Mouse (Mus musculus) embryonic facial prominence, embryonic 11.5 days (tissue): ENCODE results near the gene 1700012B07Rik. TPM values are rescaled to one million over a fixed set of nuclear protein-coding genes. Genes with fewer than 3 reads are reported as not detected.

Experiments
- ATAC-seq: fragments of 200-750 bp; cut with Nextera tagmentation; replicated peaks from 2 replicates; pipeline ENCODE4 v1.8.0; 2017; ENCODE audit warnings: low read depth; ENCODE audit not compliant: insufficient number of reproducible peaks, low FRiP score, low TSS enrichment
- DNase-seq: peaks from one replicate; pipeline ENCODE4 v3.0.0-alpha.2; 2015; ENCODE audit warnings: low spot score
- H3K27ac ChIP-seq: fragments of 300-500 bp; sonication (generic); replicated peaks from 2 replicates; pipeline ENCODE4 v1.5.1; 2014; ENCODE audit warnings: mild to moderate bottlenecking, low read depth, low read length, control low read depth
- H3K27me3 ChIP-seq: fragments of 300-500 bp; sonication (generic); 2 replicates; pipeline ENCODE4 v1.6.1; 2014; ENCODE audit warnings: mild to moderate bottlenecking, low read length, moderate library complexity, mixed read lengths; ENCODE audit not compliant: control insufficient read depth, insufficient read depth
- H3K36me3 ChIP-seq: fragments of 300-500 bp; sonication (generic); replicated peaks from 2 replicates; pipeline ENCODE4 v1.6.1; 2014; ENCODE audit warnings: low read depth, mild to moderate bottlenecking, low read length, moderate library complexity, mixed read lengths; ENCODE audit not compliant: control insufficient read depth, insufficient read depth
- H3K4me1 ChIP-seq: fragments of 300-500 bp; sonication (generic); 2 replicates; pipeline ENCODE4 v1.6.1; 2014; ENCODE audit warnings: low read length, mixed read lengths; ENCODE audit not compliant: control insufficient read depth, insufficient read depth
- H3K4me2 ChIP-seq: fragments of 300-500 bp; sonication (generic); 2 replicates; pipeline ENCODE4 v1.6.1; 2014; ENCODE audit warnings: low read depth, mild to moderate bottlenecking, control low read depth, low read length, moderate library complexity
- H3K4me3 ChIP-seq: fragments of 300-500 bp; sonication (generic); 2 replicates; pipeline ENCODE4 v1.5.1; 2014; ENCODE audit warnings: low read depth, low read length, control low read depth
- H3K9ac ChIP-seq: fragments of 300-500 bp; sonication (generic); replicated peaks from 2 replicates; pipeline ENCODE4 v1.6.1; 2014; ENCODE audit warnings: mild to moderate bottlenecking, control low read depth, low read length
- H3K9me3 ChIP-seq: fragments of 300-500 bp; sonication (generic); replicated peaks from 2 replicates; pipeline ENCODE4 v1.6.1; 2016; ENCODE audit warnings: mild to moderate bottlenecking, low read length, inconsistent platforms, mixed read lengths; ENCODE audit not compliant: control insufficient read depth
- WGBS: fragments of 180-500 bp; shearing (Covaris S2); extraction: QIAGEN DNeasy Blood & Tissue Kit; methylation state at CpG from one replicate; pipeline ENCODE4 v1.1.7; 2014; 5-methylcytosine and 5-hydroxymethylcytosine counted together
- polyA plus RNA-seq: library from polyadenylated mRNA; unstranded; fragments of >200 nt; fragmentation: Nextera tagmentation; extraction: Ambion mirVana; gene quantifications from 2 replicates; pipeline ENCODE4 v1.2.1, GENCODE M21; 2014

Gene 1700012B07Rik
- polyA plus RNA-seq, 1 experiment from 2014 or later: not detected

- ATAC-seq: no peak
- Histone ChIP-seq H3K27ac (no peak overlapping the region), H3K4me3 (no peak overlapping the region), H3K4me1 (no peaks in the 10 kb centered on the region; the same call in 1 of the 2 replicates), H3K36me3 (no peaks in the 10 kb centered on the region), H3K27me3 (no peaks in the 10 kb centered on the region), H3K9ac (no peak overlapping the region), H3K4me2 (no peak overlapping the region), H3K9me3 (no peaks in the 10 kb centered on the region)
- WGBS: 71% methylated on average over 5 of the region's 5 CpGs
- no peak for DNase-seq
Observed at GRCm38 (mm10) chr11:109769091-109769490, 58.8 kb downstream of the 1700012B07Rik start.

DNA sequence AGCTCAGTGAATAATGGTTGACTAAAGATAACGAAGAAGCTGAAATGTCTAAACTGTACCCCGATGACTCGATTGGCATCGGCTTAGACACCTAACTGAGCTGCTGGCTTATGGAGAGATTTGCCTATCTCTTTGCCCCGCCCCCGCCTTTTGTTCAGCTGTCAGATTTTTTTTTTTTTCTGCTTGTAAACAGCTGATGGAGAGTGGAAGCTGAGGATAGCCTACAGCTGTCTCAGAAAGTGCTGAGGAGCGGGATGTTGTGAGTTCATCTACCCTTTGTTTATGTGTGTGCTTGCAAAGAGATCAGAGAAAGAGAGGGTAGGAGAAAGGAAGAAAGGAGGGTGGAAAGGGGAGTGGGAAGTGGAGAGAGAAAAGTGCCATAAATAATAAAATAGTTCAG is 67.8 kb downstream of the 1700012B07Rik start:
- ATAC-seq (no peak), DNase-seq (no peak)
- no peaks in the 10 kb centered on the region for H3K9me3 ChIP-seq
- H3K36me3 ChIP-seq: no peaks in the 10 kb centered on the region
- H3K4me3 ChIP-seq: no peak overlapping the region
- no peaks in the 10 kb centered on the region for H3K27me3 ChIP-seq
- no peak overlapping the region for H3K27ac ChIP-seq
- no peaks in the 10 kb centered on the region for H3K4me1 ChIP-seq
- H3K4me2 ChIP-seq: no peak overlapping the region
- H3K9ac ChIP-seq: no peak overlapping the region
- 85% methylated on average over 7 of the region's 7 CpGs for WGBS

- ATAC-seq: no peak
- WGBS: 92% methylated on average over 2 of the region's 2 CpGs
- H3K4me2 ChIP-seq: no peak overlapping the region
Observed at GRCm38 (mm10) chr11:109758616-109759215, 69.1 kb downstream of the 1700012B07Rik start.

DNA sequence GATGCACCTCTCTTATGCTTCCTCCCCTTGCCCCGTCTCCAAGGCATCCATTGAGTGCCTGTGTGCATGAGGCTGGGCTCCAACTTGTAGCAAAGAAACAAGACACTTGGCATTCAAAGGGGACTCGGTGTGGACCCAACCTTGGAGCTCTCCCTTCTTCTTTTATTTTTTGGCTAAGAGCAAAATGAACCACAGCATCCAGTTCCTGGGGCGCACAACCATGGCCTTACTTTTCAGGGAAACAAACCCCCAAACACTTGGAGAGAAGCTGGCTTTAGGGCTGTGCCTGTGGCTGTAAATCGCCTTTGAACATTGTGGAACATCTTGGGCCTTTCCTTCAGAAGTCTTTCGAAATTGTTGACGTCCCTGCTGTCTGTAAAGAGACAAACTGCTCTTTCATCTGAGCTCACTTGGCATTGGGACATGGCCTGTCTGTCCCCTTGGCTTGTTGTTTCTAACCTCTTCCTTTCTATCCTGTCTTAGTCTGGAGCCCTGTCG is 73.7 kb downstream of the 1700012B07Rik start:
- no peaks in the 10 kb centered on the region for H3K4me1 ChIP-seq
- WGBS: 81% methylated on average over 7 of the region's 7 CpGs
- no peak for ATAC-seq

More at GRCm38 (mm10) chr11:109758616-109759215, 69.1 kb downstream of the 1700012B07Rik start:
- DNase-seq: no peak
- H3K9ac ChIP-seq: no peak overlapping the region
- no peak overlapping the region for H3K4me3 ChIP-seq
- no peaks in the 10 kb centered on the region for H3K4me1 ChIP-seq
- H3K27me3 ChIP-seq: no peaks in the 10 kb centered on the region
- H3K36me3 ChIP-seq: no peaks in the 10 kb centered on the region
- no peak overlapping the region for H3K27ac ChIP-seq
- H3K9me3 ChIP-seq: no peaks in the 10 kb centered on the region

DNA sequence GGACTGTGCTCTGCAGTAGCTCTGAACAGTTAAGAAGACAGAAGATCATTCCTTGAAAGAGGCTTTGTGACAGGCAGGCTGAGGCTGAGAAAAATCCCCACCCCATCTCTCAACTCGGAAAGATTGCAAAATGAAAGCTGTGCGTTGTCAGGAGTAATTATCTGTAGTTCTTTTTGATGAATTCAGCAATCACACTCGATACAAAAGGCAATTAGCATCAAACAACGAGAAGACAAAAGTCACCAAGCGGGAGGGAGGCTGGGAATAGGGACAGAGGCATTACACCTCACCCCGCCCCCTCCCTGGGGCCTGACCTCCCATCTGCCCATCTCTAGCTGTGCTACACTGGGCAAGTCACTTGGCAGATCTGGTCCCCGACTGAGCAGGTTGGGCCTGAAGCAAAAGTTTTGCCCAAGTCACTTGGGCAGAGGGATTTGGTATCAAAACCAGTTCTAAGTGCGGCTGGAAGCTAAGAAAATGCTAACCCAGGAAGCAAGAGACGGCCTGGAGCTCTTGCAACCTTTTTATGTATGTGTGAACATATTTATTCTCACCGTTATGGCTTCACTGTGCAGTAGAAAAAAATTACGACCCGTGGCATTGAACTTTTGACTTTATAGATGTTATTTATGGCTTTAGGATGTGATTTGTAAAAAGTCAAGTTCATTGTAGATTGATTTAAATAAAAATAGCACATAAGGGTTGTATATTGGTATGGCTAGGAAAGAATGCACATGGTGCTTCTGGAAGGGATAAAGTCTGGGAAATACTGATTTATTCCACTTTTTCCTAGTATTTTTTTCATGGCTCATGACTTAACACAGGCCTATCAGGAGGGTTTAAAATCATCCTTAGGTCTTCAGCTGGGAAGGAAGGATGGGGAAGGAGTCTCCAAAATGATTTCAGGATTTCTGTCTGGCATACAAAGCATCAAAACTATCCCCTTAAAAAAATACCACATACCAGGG is 75.9 kb downstream of the 1700012B07Rik start:
- H3K9me3 ChIP-seq: no peaks in the 10 kb centered on the region
- ATAC-seq (no peak; the same call in 1 of the 2 replicates), DNase-seq (no peak)
- no peak overlapping the region for H3K4me3 ChIP-seq
- H3K27ac ChIP-seq: no peak overlapping the region
- no peaks in the 10 kb centered on the region for H3K4me1 ChIP-seq
- WGBS: 44% methylated on average over 12 of the region's 12 CpGs
- no peak overlapping the region for H3K9ac ChIP-seq
- H3K27me3 ChIP-seq: no peaks in the 10 kb centered on the region
- no peak overlapping the region for H3K4me2 ChIP-seq
- H3K36me3 ChIP-seq: no peaks in the 10 kb centered on the region

More for the DNA sequence above, 73.7 kb downstream of the 1700012B07Rik start:
- H3K9me3 ChIP-seq: no peaks in the 10 kb centered on the region
- H3K4me2 ChIP-seq: no peak overlapping the region
- no peaks in the 10 kb centered on the region for H3K36me3 ChIP-seq
- H3K27me3 ChIP-seq: no peaks in the 10 kb centered on the region
- no peak overlapping the region for H3K4me3 ChIP-seq
- DNase-seq: no peak
- no peak overlapping the region for H3K9ac ChIP-seq
- H3K27ac ChIP-seq: no peak overlapping the region

GRCm38 (mm10) chr11:109745210-109745609 is 82.6 kb downstream of the 1700012B07Rik start:
- DNase-seq (no peak), ATAC-seq (no peak)
- no peak overlapping the region for H3K9ac ChIP-seq
- H3K36me3 ChIP-seq: no peaks in the 10 kb centered on the region
- H3K4me3 ChIP-seq: no peak overlapping the region
- no peak overlapping the region for H3K4me2 ChIP-seq
- H3K27me3 ChIP-seq: no peaks in the 10 kb centered on the region
- H3K4me1 ChIP-seq: no peaks in the 10 kb centered on the region
- no peak overlapping the region for H3K27ac ChIP-seq
- H3K9me3 ChIP-seq: no peaks in the 10 kb centered on the region
- WGBS: 73% methylated on average over 4 of the region's 4 CpGs

DNA sequence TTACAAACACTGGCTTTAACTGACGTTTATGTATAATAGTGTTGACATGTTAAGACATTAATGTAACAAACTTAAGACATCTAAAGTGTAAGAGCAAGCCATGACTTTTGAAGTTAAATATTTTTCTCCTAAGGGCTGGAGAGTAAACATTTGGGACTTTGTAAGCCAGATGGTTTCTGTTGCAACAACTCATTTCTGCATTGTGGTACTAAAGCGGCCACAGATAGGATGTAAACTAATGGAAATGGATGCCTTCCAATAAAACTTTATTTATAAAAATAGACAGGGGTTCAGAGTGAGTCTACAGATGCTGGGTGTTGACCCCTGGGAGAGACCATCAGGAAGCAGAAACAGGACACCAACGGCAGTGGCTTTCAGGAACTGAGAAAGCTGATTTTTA is 89.9 kb downstream of the 1700012B07Rik start:
- DNase-seq (no peak), ATAC-seq (no peak)
- H3K27ac ChIP-seq: no peak overlapping the region
- whole genome bisulfite sequencing: 63% methylated on average over 3 of the region's 3 CpGs
- no peak overlapping the region for H3K9ac ChIP-seq
- H3K27me3 ChIP-seq: no peaks in the 10 kb centered on the region
- H3K4me2 ChIP-seq: no peak overlapping the region
- no peaks in the 10 kb centered on the region for H3K4me1 ChIP-seq
- no peaks in the 10 kb centered on the region for H3K9me3 ChIP-seq
- H3K36me3 ChIP-seq: no peaks in the 10 kb centered on the region
- H3K4me3 ChIP-seq: no peak overlapping the region
